Mouse (Mus musculus): ENCODE data around the gene Spon1. TPM values are rescaled to one million over a fixed set of nuclear protein-coding genes. Genes with fewer than 3 reads are reported as not detected.

The Spon1 gene
- polyA plus RNA-seq, 1 experiment from 2014 or later = 79.1 TPM

GRCm38 (mm10) chr7:114071851-114072616 lies 306.2 kb downstream of the Spon1 start:
- no peak overlapping the region for H3K4me2 ChIP-seq (ENCODE audit: low read depth)

GRCm38 (mm10) chr7:114074133-114074532 lies 308.3 kb downstream of the Spon1 start:
- H3K4me1 ChIP-seq (ENCODE audit: control insufficient read depth, insufficient read depth, low read length) = peaks cover 7% of the 10 kb centered on the region
- H3K4me3 ChIP-seq (ENCODE audit: low read depth, low read length) = no peak overlapping the region
- ATAC-seq (ENCODE audit: insufficient read depth, low FRiP score, low TSS enrichment) = no peak
- H3K4me2 ChIP-seq (ENCODE audit: low read depth) = no peak overlapping the region
- no peaks in the 10 kb centered on the region for H3K36me3 ChIP-seq (ENCODE audit: control insufficient read depth, insufficient read depth, low read length)
- H3K9ac ChIP-seq (ENCODE audit: low read length) = no peak overlapping the region
- WGBS = 54% methylated on average over 7 of the region's 7 CpGs
- H3K27me3 ChIP-seq (ENCODE audit: control insufficient read depth, insufficient read depth, low read length) = no peaks in the 10 kb centered on the region
- H3K27ac ChIP-seq (ENCODE audit: low read depth, low read length) = no peak overlapping the region
- no peak for DNase-seq (ENCODE audit: low spot score)
- H3K9me3 ChIP-seq (ENCODE audit: control insufficient read depth, low read length) = no peaks in the 10 kb centered on the region

More at GRCm38 (mm10) chr7:114071851-114072616, 306.2 kb downstream of the Spon1 start:
- no peaks in the 10 kb centered on the region for H3K9me3 ChIP-seq (ENCODE audit: control insufficient read depth, low read length)
- H3K27ac ChIP-seq (ENCODE audit: low read depth, low read length) = no peak overlapping the region
- peak; percentile 33 for DNase-seq (ENCODE audit: low spot score)
- no peak overlapping the region for H3K9ac ChIP-seq (ENCODE audit: low read length)
- no peaks in the 10 kb centered on the region for H3K36me3 ChIP-seq (ENCODE audit: control insufficient read depth, insufficient read depth, low read length)
- H3K4me1 ChIP-seq (ENCODE audit: control insufficient read depth, insufficient read depth, low read length) = peaks cover 7% of the 10 kb centered on the region
- H3K4me3 ChIP-seq (ENCODE audit: low read depth, low read length) = no peak overlapping the region
- WGBS = 32% methylated on average over 13 of the region's 13 CpGs
- H3K27me3 ChIP-seq (ENCODE audit: control insufficient read depth, insufficient read depth, low read length) = no peaks in the 10 kb centered on the region
- ATAC-seq (ENCODE audit: insufficient read depth, low FRiP score, low TSS enrichment) = no peak

GRCm38 (mm10) chr7:114074595-114074994 lies 308.8 kb downstream of the Spon1 start:
- Histone ChIP-seq H3K4me2 (ENCODE audit: low read depth) (no peak overlapping the region), H3K27me3 (ENCODE audit: control insufficient read depth, insufficient read depth, low read length) (no peaks in the 10 kb centered on the region), H3K9ac (ENCODE audit: low read length) (no peak overlapping the region), H3K4me3 (ENCODE audit: low read depth, low read length) (no peak overlapping the region), H3K27ac (ENCODE audit: low read depth, low read length) (no peak overlapping the region), H3K36me3 (ENCODE audit: control insufficient read depth, insufficient read depth, low read length) (no peaks in the 10 kb centered on the region), H3K4me1 (ENCODE audit: control insufficient read depth, insufficient read depth, low read length) (peaks cover 7% of the 10 kb centered on the region), H3K9me3 (ENCODE audit: control insufficient read depth, low read length) (no peaks in the 10 kb centered on the region)
- no peak for DNase-seq (ENCODE audit: low spot score)
- no peak for ATAC-seq (ENCODE audit: insufficient read depth, low FRiP score, low TSS enrichment)
- 84% methylated on average over 2 of the region's 2 CpGs for WGBS

- no peaks in the 10 kb centered on the region for H3K27me3 ChIP-seq (ENCODE audit: control insufficient read depth, insufficient read depth, low read length)
- no peak overlapping the region for H3K4me3 ChIP-seq (ENCODE audit: low read depth, low read length)
- H3K9me3 ChIP-seq (ENCODE audit: control insufficient read depth, low read length) = no peaks in the 10 kb centered on the region
- ATAC-seq (ENCODE audit: insufficient read depth, low FRiP score, low TSS enrichment) (no peak), DNase-seq (ENCODE audit: low spot score) (no peak)
- H3K9ac ChIP-seq (ENCODE audit: low read length) = no peak overlapping the region
- no peak overlapping the region for H3K4me2 ChIP-seq (ENCODE audit: low read depth)
- 96% methylated on average over 4 of the region's 4 CpGs for WGBS
- no peaks in the 10 kb centered on the region for H3K36me3 ChIP-seq (ENCODE audit: control insufficient read depth, insufficient read depth, low read length)
- H3K4me1 ChIP-seq (ENCODE audit: control insufficient read depth, insufficient read depth, low read length) = no peaks in the 10 kb centered on the region
- no peak overlapping the region for H3K27ac ChIP-seq (ENCODE audit: low read depth, low read length)
These were observed 313.5 kb downstream of the Spon1 start for GRCm38 (mm10) chr7:114079343-114079742.

GRCm38 (mm10) chr7:114080250-114080649 lies 314.5 kb downstream of the Spon1 start:
- no peaks in the 10 kb centered on the region for H3K9me3 ChIP-seq (ENCODE audit: control insufficient read depth, low read length)
- WGBS = 93% methylated on average over 5 of the region's 5 CpGs
- no peaks in the 10 kb centered on the region for H3K36me3 ChIP-seq (ENCODE audit: control insufficient read depth, insufficient read depth, low read length)
- H3K27me3 ChIP-seq (ENCODE audit: control insufficient read depth, insufficient read depth, low read length) = no peaks in the 10 kb centered on the region
- ATAC-seq (ENCODE audit: insufficient read depth, low FRiP score, low TSS enrichment) = no peak
- no peaks in the 10 kb centered on the region for H3K4me1 ChIP-seq (ENCODE audit: control insufficient read depth, insufficient read depth, low read length)
- no peak overlapping the region for H3K9ac ChIP-seq (ENCODE audit: low read length)
- no peak overlapping the region for H3K4me2 ChIP-seq (ENCODE audit: low read depth)
- no peak for DNase-seq (ENCODE audit: low spot score)
- H3K4me3 ChIP-seq (ENCODE audit: low read depth, low read length) = no peak overlapping the region
- H3K27ac ChIP-seq (ENCODE audit: low read depth, low read length) = no peak overlapping the region

GRCm38 (mm10) chr7:114081633-114082420 lies 316.0 kb downstream of the Spon1 start:
- Histone ChIP-seq H3K4me2 (ENCODE audit: low read depth) (no peak overlapping the region), H3K4me1 (ENCODE audit: control insufficient read depth, insufficient read depth, low read length) (no peaks in the 10 kb centered on the region), H3K4me3 (ENCODE audit: low read depth, low read length) (no peak overlapping the region), H3K27me3 (ENCODE audit: control insufficient read depth, insufficient read depth, low read length) (no peaks in the 10 kb centered on the region), H3K36me3 (ENCODE audit: control insufficient read depth, insufficient read depth, low read length) (no peaks in the 10 kb centered on the region), H3K9me3 (ENCODE audit: control insufficient read depth, low read length) (no peaks in the 10 kb centered on the region), H3K27ac (ENCODE audit: low read depth, low read length) (no peak overlapping the region), H3K9ac (ENCODE audit: low read length) (no peak overlapping the region)
- 88% methylated on average over 21 of the region's 21 CpGs for WGBS
- no peak for DNase-seq (ENCODE audit: low spot score)
- no peak for ATAC-seq (ENCODE audit: insufficient read depth, low FRiP score, low TSS enrichment)

- no peak for DNase-seq (ENCODE audit: low spot score)
- Histone ChIP-seq H3K4me2 (ENCODE audit: low read depth) (no peak overlapping the region), H3K9ac (ENCODE audit: low read length) (no peak overlapping the region), H3K36me3 (ENCODE audit: control insufficient read depth, insufficient read depth, low read length) (no peaks in the 10 kb centered on the region), H3K4me1 (ENCODE audit: control insufficient read depth, insufficient read depth, low read length) (no peaks in the 10 kb centered on the region), H3K27me3 (ENCODE audit: control insufficient read depth, insufficient read depth, low read length) (no peaks in the 10 kb centered on the region), H3K4me3 (ENCODE audit: low read depth, low read length) (no peak overlapping the region), H3K9me3 (ENCODE audit: control insufficient read depth, low read length) (no peaks in the 10 kb centered on the region), H3K27ac (ENCODE audit: low read depth, low read length) (no peak overlapping the region)
- no peak for ATAC-seq (ENCODE audit: insufficient read depth, low FRiP score, low TSS enrichment)
- WGBS = 100% methylated on average over 2 of the region's 2 CpGs
These were observed 317.3 kb downstream of the Spon1 start for GRCm38 (mm10) chr7:114083088-114083487.

GRCm38 (mm10) chr7:114083760-114084159 lies 318.0 kb downstream of the Spon1 start:
- Histone ChIP-seq H3K9ac (ENCODE audit: low read length) (no peak overlapping the region), H3K27me3 (ENCODE audit: control insufficient read depth, insufficient read depth, low read length) (no peaks in the 10 kb centered on the region), H3K27ac (ENCODE audit: low read depth, low read length) (no peak overlapping the region), H3K4me2 (ENCODE audit: low read depth) (no peak overlapping the region), H3K9me3 (ENCODE audit: control insufficient read depth, low read length) (no peaks in the 10 kb centered on the region), H3K36me3 (ENCODE audit: control insufficient read depth, insufficient read depth, low read length) (no peaks in the 10 kb centered on the region), H3K4me1 (ENCODE audit: control insufficient read depth, insufficient read depth, low read length) (0 out of 2 replicates have a peak, but pooled peaks cover 3% of the 10 kb centered on the region), H3K4me3 (ENCODE audit: low read depth, low read length) (no peak overlapping the region)
- no peak for DNase-seq (ENCODE audit: low spot score)
- WGBS = 77% methylated on average over 3 of the region's 3 CpGs
- ATAC-seq (ENCODE audit: insufficient read depth, low FRiP score, low TSS enrichment) = no peak

Data from neural tube, embryonic 11.5 days (tissue).